Mouse (Mus musculus) myocyte (in vitro differentiated cells): ENCODE results near the gene Ccl4. TPM values are rescaled to one million over a fixed set of nuclear protein-coding genes. Genes with fewer than 3 reads are reported as not detected.

Source experiments
- H3K27me3 ChIP-seq: one replicate; pipeline ENCODE4 v1.6.1; 2011; ENCODE audit not compliant: control insufficient read depth, insufficient read depth, insufficient read length
- H3K36me3 ChIP-seq: one replicate; pipeline ENCODE4 v1.6.1; 2011; ENCODE audit not compliant: control insufficient read depth, insufficient read depth
- H3K4me2 ChIP-seq: one replicate; pipeline ENCODE4 v1.6.1; 2011; ENCODE audit warnings: low read depth, control low read depth
- H3K4me3 ChIP-seq: one replicate; pipeline ENCODE4 v1.5.1; 2011; ENCODE audit warnings: mild to moderate bottlenecking, control low read depth, moderate library complexity
- H3K79me2 ChIP-seq: one replicate; pipeline ENCODE4 v1.6.1; 2011; ENCODE audit not compliant: control insufficient read depth, insufficient read depth
- H3ac ChIP-seq: one replicate; pipeline ENCODE4 v1.6.1; 2011; ENCODE audit not compliant: control insufficient read depth, insufficient read length
- CEBPB ChIP-seq: IDR thresholded peaks from 2 replicates; pipeline ENCODE4 v1.6.1; 2011; ENCODE audit warnings: mild to moderate bottlenecking, moderate library complexity; ENCODE audit not compliant: poor library complexity, insufficient read depth, severe bottlenecking
- E2F4 ChIP-seq: IDR thresholded peaks from one replicate; pipeline ENCODE4 v1.6.1; 2011; ENCODE audit warnings: mild to moderate bottlenecking, control low read depth, moderate library complexity; ENCODE audit not compliant: insufficient read depth
- MAX ChIP-seq: IDR thresholded peaks from one replicate; pipeline ENCODE4 v1.6.1; 2011; ENCODE audit warnings: low read depth, mild to moderate bottlenecking, control low read depth
- MYOD1 ChIP-seq, 3 experiments: IDR thresholded peaks; one replicate each; pipeline ENCODE4 v1.6.1; 2011; ENCODE audit warnings: control low read depth in 2 of 3, low read depth in 2 of 3, mild to moderate bottlenecking in 2 of 3, moderate library complexity in 1 of 3; ENCODE audit not compliant: insufficient read length in 2 of 3, control insufficient read depth in 1 of 3
- MYOG ChIP-seq, 3 experiments: IDR thresholded peaks; one replicate each; pipeline ENCODE4 v1.6.1; 2011; ENCODE audit warnings: control low read depth in 2 of 3, low read depth in 2 of 3, mild to moderate bottlenecking in 2 of 3; ENCODE audit not compliant: insufficient read length in 2 of 3, control insufficient read depth in 1 of 3, insufficient read depth in 1 of 3
- POLR2A ChIP-seq: IDR thresholded peaks from one replicate; pipeline ENCODE4 v1.6.1; 2011; ENCODE audit warnings: low read depth, mild to moderate bottlenecking, control low read depth, moderate library complexity; ENCODE audit not compliant: insufficient read length
- POLR2AphosphoS2 ChIP-seq: IDR thresholded peaks from one replicate; pipeline ENCODE4 v1.6.1; 2011; ENCODE audit warnings: low read depth, control low read depth; ENCODE audit not compliant: insufficient read length
- REST ChIP-seq: IDR thresholded peaks from one replicate; pipeline ENCODE4 v1.6.1; 2011; ENCODE audit warnings: mild to moderate bottlenecking, control low read depth, moderate library complexity; ENCODE audit not compliant: insufficient read depth, insufficient read length
- SRF ChIP-seq: IDR thresholded peaks from one replicate; pipeline ENCODE4 v1.6.1; 2011; ENCODE audit warnings: low read depth; ENCODE audit not compliant: control insufficient read depth, insufficient read length
- TCF12 ChIP-seq: IDR thresholded peaks from one replicate; pipeline ENCODE4 v1.6.1; 2011; ENCODE audit warnings: mild to moderate bottlenecking, control low read depth; ENCODE audit not compliant: poor library complexity, insufficient read depth, severe bottlenecking
- TCF3 ChIP-seq: IDR thresholded peaks from one replicate; pipeline ENCODE4 v1.6.1; 2011; ENCODE audit warnings: low read depth, control low read depth; ENCODE audit not compliant: insufficient read length
- USF1 ChIP-seq: IDR thresholded peaks from one replicate; pipeline ENCODE4 v1.6.1; 2011; ENCODE audit warnings: low read depth, mild to moderate bottlenecking, control low read depth, moderate library complexity
- polyA plus RNA-seq: library from polyadenylated mRNA; unstranded; fragments of >200 nt; fragmentation: generic; extraction: Trizol; gene quantifications from one replicate; pipeline ENCODE4 v1.2.1, GENCODE M21; 2012; ENCODE audit warnings: missing spikeins

The Ccl4 gene
- polyA plus RNA-seq, 1 experiment, result not detected

GRCm38 (mm10) chr11:83628808-83629207 is 33.6 kb upstream of the Ccl4 start:
- no peak overlapping the region for H3K4me3 ChIP-seq
- H3K36me3 ChIP-seq, result no peaks in the 10 kb centered on the region
- H3ac ChIP-seq, result no peak overlapping the region
- no peaks in the 10 kb centered on the region for H3K27me3 ChIP-seq
- no peaks in the 10 kb centered on the region for H3K79me2 ChIP-seq
- H3K4me2 ChIP-seq, result no peak overlapping the region
- TF ChIP-seq REST, result no peak
- no peak for TF ChIP-seq USF1
- TF ChIP-seq MAX, result no peak
- TF ChIP-seq TCF12, result no peak
- TF ChIP-seq TCF3, result no peak
- TF ChIP-seq POLR2A, result no peak
- TF ChIP-seq MYOG (IDR thresholded peaks at IDR 0.05; ENCODE audit: control insufficient read depth in 1 of 3, insufficient read depth in 1 of 3, insufficient read length in 2 of 3, low read depth in 2 of 3), result no peak
- TF ChIP-seq E2F4, result no peak
- no peak for TF ChIP-seq SRF
- TF ChIP-seq POLR2AphosphoS2, result no peak
- no peak for TF ChIP-seq CEBPB
- no peak for TF ChIP-seq MYOD1 (IDR thresholded peaks at IDR 0.05; ENCODE audit: control insufficient read depth in 1 of 3, insufficient read length in 2 of 3, low read depth in 2 of 3)

- Histone ChIP-seq H3ac (no peak overlapping the region), H3K79me2 (no peaks in the 10 kb centered on the region), H3K27me3 (no peaks in the 10 kb centered on the region), H3K36me3 (no peaks in the 10 kb centered on the region), H3K4me2 (no peak overlapping the region), H3K4me3 (no peak overlapping the region)
- TF ChIP-seq POLR2AphosphoS2 (no peak), MAX (no peak), USF1 (peak; percentile 41), REST (no peak)
Measured at GRCm38 (mm10) chr11:83630630-83631029, 31.8 kb upstream of the Ccl4 start.

GRCm38 (mm10) chr11:83631065-83631464 is 31.3 kb upstream of the Ccl4 start:
- Histone ChIP-seq H3K36me3 (no peaks in the 10 kb centered on the region), H3K4me3 (no peak overlapping the region), H3K79me2 (no peaks in the 10 kb centered on the region), H3K4me2 (no peak overlapping the region), H3K27me3 (no peaks in the 10 kb centered on the region), H3ac (no peak overlapping the region)
- no peak for TF ChIP-seq POLR2AphosphoS2
- TF ChIP-seq MYOD1 (IDR thresholded peaks at IDR 0.05; ENCODE audit: control insufficient read depth in 1 of 3, insufficient read length in 2 of 3, low read depth in 2 of 3), result no peak
- no peak for TF ChIP-seq E2F4
- TF ChIP-seq MAX, result no peak
- TF ChIP-seq TCF3, result no peak
- no peak for TF ChIP-seq MYOG (IDR thresholded peaks at IDR 0.05; ENCODE audit: control insufficient read depth in 1 of 3, insufficient read depth in 1 of 3, insufficient read length in 2 of 3, low read depth in 2 of 3)
- TF ChIP-seq REST, result no peak
- TF ChIP-seq USF1, result no peak
- no peak for TF ChIP-seq CEBPB

GRCm38 (mm10) chr11:83632744-83633143 is 29.6 kb upstream of the Ccl4 start:
- Histone ChIP-seq H3K36me3 (no peaks in the 10 kb centered on the region), H3ac (no peak overlapping the region), H3K4me3 (no peak overlapping the region), H3K79me2 (no peaks in the 10 kb centered on the region), H3K27me3 (no peaks in the 10 kb centered on the region), H3K4me2 (no peak overlapping the region)
- TF ChIP-seq MYOD1 (IDR thresholded peaks at IDR 0.05; ENCODE audit: control insufficient read depth in 1 of 3, insufficient read length in 2 of 3, low read depth in 2 of 3) (no peak), POLR2AphosphoS2 (no peak), E2F4 (no peak), REST (no peak), MAX (no peak)

GRCm38 (mm10) chr11:83634425-83634824 is 28.0 kb upstream of the Ccl4 start:
- Histone ChIP-seq H3K4me3 (no peak overlapping the region), H3K4me2 (no peak overlapping the region), H3K79me2 (no peaks in the 10 kb centered on the region), H3ac (no peak overlapping the region), H3K27me3 (no peaks in the 10 kb centered on the region), H3K36me3 (no peaks in the 10 kb centered on the region)
- no peak for TF ChIP-seq USF1
- no peak for TF ChIP-seq POLR2AphosphoS2
- TF ChIP-seq MAX, result no peak
- TF ChIP-seq MYOG (IDR thresholded peaks at IDR 0.05; ENCODE audit: control insufficient read depth in 1 of 3, insufficient read depth in 1 of 3, insufficient read length in 2 of 3, low read depth in 2 of 3), result no peak
- TF ChIP-seq MYOD1 (IDR thresholded peaks at IDR 0.05; ENCODE audit: control insufficient read depth in 1 of 3, insufficient read length in 2 of 3, low read depth in 2 of 3), result no peak
- no peak for TF ChIP-seq E2F4
- TF ChIP-seq SRF, result no peak

GRCm38 (mm10) chr11:83634898-83635297 is 27.5 kb upstream of the Ccl4 start:
- no peaks in the 10 kb centered on the region for H3K27me3 ChIP-seq
- no peak overlapping the region for H3K4me3 ChIP-seq
- H3K79me2 ChIP-seq, result no peaks in the 10 kb centered on the region
- H3K36me3 ChIP-seq, result no peaks in the 10 kb centered on the region
- TF ChIP-seq TCF12, result no peak
- no peak for TF ChIP-seq POLR2AphosphoS2
- TF ChIP-seq REST, result no peak
- no peak for TF ChIP-seq POLR2A
- H3ac ChIP-seq, result no peak overlapping the region
- no peak overlapping the region for H3K4me2 ChIP-seq
